Mouse (Mus musculus) spleen, adult 2 months (tissue): Measurements from ENCODE around the gene Lbr.

Experiments used
- CTCF ChIP-seq: fragments of 200-500 bp; IDR thresholded peaks from 2 replicates; pipeline ENCODE4 v1.5.1; 2011; ENCODE audit warnings: mild to moderate bottlenecking, inconsistent platforms; ENCODE audit not compliant: insufficient read depth, insufficient read length, insufficient replicate concordance; ENCODE audit errors: extremely low read depth
- POLR2A ChIP-seq: fragments of 200-500 bp; IDR thresholded peaks from 2 replicates; pipeline ENCODE4 v1.6.1; 2011; ENCODE audit warnings: low read depth, low read length, inconsistent platforms

GRCm38 (mm10) chr1:181800667-181801066, 42.2 kb downstream of the Lbr start:
- no peak for TF ChIP-seq CTCF
- no peak for TF ChIP-seq POLR2A
